Mouse (Mus musculus) urinary bladder, postnatal 4 days (tissue): ENCODE measurements at regions not wholly inside any gene's neighbourhood (a gene's known extent, or its start where the extent isn't known, plus 50 kb on each side); places are given as distances from the start of the nearest gene placed in this dataset.

Experiments
- DNase-seq, 2 experiments: peaks; one replicate each; pipeline ENCODE4 v3.0.0; 2021 to 2022; ENCODE audit warnings: low spot score in 2 of 2

DNA sequence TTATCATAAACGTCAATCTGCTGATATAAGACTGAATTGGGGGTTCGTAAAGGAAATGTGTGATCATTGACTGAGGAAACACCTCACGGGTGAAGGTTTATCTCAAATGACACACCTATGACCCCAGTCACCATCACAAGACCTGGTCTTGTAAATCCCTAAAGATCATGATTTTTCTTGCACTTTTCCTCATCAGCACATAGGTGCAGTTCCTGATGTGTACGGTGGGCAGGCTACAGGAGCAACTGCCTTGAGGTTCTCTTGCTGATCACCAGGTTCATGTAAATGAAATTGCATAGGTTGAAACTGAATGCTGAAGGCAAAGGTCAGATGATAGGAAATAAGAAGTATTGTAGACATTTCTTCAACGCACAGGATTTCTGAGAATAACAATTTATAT is 277.1 kb downstream of the Rnf152 start:
- no peak for DNase-seq

DNA sequence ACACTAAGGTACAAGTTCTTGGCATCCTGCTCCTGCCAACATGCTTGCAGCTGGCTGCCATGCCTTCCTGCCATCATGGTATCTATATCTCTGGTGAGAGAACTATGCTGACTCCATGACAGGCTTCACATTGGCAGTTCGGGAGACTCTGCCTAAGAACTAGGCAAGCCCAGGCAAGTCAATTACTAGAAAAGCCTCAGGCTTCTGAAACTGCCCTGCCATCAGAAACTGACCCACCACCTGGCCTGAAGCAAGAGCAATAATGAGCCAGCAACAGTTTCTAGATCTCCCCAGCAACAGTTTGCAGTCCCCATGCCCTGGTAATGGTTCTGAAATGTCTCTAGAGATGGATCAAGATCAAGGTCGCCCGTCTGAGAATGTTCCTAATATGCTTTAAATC is 280.8 kb downstream of the Rnf152 start:
- DNase-seq: no peak

DNA sequence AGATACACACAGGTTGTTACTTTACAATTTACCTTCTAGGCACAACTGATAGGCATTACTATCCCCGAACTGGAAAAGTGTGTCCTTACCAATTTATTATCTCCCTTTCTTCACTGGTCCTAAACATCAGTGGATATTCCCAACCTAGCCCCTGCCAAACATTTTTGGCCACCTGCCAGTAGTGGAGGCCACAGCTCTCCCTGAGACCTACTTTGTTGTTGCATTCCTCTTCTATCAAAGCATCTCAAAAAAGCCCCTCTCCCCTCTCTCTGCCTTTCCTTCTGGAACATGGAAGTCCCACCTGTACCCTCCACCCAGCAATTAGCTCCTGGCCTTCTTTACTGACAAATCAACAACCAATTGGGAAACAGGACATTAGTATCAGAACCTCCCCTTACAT is 282.2 kb downstream of the Rnf152 start:
- no peak for DNase-seq

DNA sequence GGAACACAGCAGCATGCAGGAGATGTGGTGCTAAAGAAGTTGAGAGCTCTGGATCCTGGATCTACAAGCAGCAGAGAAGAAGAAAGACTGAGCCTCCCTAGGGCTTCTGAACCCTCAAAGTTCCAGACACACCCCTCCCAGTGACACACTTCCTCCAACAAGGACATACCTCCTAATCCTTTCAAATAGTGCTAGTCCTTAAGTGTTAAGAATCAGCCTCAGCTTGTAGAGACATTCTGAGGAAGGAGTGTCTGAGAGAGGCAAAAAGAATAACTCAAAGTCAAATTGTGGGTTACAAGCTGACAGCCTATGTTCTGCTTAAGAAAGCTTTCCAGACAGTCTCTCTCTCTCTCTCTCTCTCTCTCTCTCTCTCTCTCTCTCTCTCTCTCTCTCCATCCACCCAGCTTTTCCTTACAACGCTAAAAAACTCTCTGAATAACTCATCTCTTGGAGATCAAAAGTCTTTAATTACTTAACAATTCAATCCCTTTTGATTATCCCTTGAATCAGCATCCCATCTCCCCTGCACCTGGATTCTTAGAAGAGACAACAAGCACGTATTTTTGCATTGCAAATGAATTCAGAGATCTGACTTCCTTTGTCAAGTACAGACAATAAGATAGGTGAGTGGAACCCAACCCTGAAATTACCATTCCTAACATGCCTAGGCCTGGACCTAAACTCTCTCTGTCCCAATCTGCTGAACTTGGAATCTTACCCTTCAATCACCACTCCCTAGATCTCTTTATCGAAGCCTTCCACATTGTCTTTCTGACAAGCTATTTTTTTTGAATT is 285.7 kb downstream of the Rnf152 start:
- no peak for DNase-seq

DNA sequence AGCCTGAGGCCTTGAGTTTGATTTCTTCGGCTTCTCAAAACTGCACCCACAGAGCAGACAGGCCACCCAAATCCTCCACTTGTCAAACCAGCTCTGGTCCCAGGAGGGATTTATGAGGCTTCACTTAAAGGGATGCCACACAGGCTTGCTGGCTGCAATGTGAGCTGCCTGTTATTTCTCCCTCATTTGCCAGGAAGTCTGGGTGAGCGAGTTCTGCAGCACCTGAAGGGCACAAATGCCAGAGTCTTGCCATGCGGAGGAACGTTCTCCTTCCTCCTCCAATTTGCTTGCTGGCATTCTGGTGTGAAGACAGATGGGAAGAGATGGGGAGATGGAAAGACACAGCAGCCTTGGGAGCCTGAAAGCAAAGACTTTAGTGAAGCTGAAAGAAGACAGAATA is 288.6 kb downstream of the Rnf152 start:
- DNase-seq: no peak

DNA sequence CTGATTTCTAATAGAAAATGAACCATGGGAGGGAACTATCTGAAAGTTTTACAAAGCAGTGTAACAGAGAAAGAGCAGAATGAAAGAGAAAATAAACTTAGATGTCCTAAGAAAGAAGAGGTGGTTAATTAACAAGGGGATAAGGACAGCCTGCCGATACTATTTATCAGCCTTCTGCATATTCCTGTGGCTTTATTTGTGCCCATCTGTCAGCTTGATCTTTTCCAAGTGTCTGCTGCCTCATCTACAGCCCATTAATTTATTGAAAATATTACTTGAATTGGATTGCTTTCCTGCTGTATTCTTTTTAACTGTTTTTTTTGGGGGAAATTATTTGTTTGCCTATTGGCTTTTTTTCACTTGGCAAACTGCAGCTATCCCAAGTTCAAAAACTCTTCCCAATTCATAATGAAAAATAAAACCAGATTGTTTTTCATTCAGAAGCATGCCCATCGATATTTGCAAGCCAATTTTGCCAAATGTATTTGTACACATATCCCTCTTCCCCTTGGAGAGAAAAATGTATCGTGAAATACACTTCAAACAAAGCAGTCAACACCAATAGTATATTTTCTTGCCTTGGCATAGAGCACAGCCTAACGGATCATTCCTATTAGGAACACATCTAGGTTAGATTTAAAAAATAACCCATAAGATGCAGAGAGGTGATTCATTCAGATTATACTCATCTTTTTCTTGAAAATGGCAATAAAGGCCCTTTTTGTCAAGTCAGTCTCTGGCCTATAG is 289.3 kb downstream of the Rnf152 start:
- no peak for DNase-seq

DNA sequence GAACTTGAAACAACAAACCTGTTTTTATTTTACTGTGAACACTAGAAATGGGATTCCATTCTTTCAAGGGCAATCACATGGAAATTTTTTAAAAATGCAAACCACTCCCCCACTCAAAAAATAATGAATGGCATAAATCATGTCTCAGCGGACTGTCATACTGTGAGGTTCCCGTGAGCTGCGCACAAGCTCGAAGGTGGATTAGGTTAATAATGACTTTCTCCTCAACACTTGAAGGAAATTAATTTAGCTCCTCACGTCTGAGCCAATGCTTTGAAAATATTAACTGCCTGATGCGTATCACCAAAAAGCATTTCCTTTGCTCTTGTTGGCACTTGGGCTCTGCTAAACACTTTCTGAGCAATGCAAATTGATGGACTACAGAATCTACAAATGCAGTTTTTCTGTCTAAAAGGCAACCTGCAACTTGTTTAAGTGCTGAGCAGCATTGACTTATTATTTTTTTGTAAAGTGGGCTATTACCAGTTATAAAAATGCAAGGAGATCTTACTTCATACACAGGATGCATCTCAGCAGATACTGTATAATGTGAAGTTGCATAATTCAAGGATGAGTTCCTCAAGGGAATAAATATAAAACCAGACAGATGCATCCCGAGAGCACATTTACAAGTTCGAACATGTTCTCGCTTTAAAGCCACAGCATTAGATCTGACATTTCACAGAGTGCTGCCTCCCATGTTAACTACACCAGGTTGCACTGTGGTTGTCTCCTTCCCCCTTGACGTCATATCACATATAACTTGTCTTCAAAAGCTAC is 282.4 kb downstream of the Cdh20 start:
- no peak for DNase-seq
